Mouse (Mus musculus): ENCODE measurements at regions not wholly inside any gene's neighbourhood (a gene's known extent, or its start where the extent isn't known, plus 50 kb on each side); places are given as distances from the start of the nearest gene placed in this dataset.

DNA sequence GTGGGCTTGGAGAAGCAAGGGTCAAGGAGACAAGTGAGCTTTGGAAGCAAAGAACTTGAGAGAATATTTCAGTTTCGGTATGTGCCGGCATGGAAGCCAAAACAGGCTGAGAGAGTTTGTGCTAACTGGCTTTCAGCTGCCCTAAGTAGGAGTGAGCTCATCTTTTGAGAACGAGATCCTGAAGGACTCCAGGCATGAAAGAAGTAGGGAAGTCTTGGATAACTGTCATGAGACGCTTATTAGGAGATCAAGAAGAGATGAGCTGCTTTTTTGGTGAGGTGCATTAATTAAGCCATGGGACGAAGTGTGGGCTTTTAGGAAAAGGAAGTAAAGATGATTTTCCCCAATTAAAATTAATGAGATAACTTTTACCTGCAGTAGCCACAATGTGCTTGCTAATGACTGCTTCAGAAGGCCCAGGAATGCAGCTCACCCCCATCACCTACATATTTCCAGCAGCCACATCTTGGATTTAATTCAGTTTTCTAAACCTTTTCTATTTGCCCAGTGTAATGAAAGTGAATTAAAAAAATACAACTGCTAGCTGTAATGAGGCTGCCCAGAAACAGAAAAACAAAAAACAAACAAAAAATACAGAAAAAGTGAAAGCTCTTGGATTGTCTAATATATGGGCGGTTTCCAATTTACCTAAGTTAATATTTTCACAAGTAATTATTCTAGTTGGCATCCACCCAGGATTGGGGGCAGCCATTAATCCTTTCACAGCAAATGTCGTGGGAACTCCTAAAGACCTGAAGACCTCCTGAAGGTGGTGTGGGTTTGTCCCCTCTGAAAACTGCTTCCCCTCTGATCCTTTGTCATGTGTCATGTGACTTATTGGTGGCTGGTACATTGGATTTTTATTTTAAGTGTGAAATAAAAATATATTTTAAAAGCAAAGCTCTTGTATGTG, 204.7 kb upstream of the Slc39a10 start:
- TF ChIP-seq EP300 (optimal IDR thresholded peaks at IDR 0.05) (no peak), CTCF (IDR thresholded peaks at IDR 0.05; ENCODE audit: low read depth) (no peak)
